Mouse (Mus musculus): ENCODE data around the gene Slc44a3. TPM values are rescaled to one million over a fixed set of nuclear protein-coding genes. Genes with fewer than 3 reads are reported as not detected.
"Not testable (repeated sequence)": the region's sequence is repeated elsewhere in the genome, so short reads cannot be mapped to it uniquely, and the experiment has no call there.

The Slc44a3 gene
- polyA plus RNA-seq, 1 experiment from 2014 or later: 35.4 TPM

DNA sequence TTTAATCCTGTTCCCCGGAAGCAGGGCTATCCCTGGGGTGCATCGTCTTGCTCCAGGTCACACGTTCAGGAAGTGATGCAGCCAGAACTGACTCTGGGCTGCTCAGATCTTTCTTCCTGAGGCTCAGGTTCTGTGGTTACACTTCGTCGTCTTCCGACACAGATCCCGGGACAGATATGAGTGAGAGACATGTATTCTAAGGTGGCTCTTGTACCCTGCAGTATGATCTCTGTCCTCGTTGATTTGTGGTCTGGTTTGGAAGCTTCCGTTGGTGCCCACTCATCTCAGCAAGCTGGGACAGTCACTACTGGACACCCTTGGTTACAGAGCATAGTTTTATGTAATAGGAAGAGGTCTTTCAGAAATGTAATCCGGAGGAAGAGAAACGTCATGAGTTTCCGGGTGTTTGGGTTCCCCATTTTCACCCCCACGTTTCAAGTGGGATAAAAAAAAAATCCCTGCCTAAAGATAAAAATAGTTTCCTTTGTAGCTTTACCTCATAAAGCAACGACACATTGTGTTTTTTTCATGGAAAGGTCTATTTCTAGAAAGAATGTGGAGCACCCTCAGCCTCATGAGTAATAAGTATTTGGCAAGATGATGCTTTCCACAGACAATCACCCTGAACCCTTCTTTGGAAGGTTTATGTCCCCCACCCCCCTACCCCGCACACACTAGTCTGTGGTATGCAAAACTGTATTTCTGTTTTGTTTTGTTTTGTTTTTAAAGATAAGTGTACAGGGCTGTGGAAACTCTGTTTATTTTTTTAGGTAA is 15.8 kb upstream of the Slc44a3 start:
- H3K4me2 ChIP-seq: 0 out of 2 replicates have a peak overlapping the region, but pooled peaks have one; percentile 16
- no peak overlapping the region for H3K27ac ChIP-seq
- no peak for ATAC-seq (ENCODE audit: insufficient read depth, low FRiP score, low read depth)
- no peaks in the 10 kb centered on the region for H3K27me3 ChIP-seq (replicated peaks)
- H3K9ac ChIP-seq: no peak overlapping the region
- H3K4me1 ChIP-seq: peaks cover 5% of the 10 kb centered on the region; the same call in 1 of the 2 replicates
- no peaks in the 10 kb centered on the region for H3K9me3 ChIP-seq
- WGBS: 59% methylated on average over 15 of the region's 15 CpGs
- H3K36me3 ChIP-seq: no peaks in the 10 kb centered on the region
- H3K4me3 ChIP-seq (replicated peaks): no peak overlapping the region

DNA sequence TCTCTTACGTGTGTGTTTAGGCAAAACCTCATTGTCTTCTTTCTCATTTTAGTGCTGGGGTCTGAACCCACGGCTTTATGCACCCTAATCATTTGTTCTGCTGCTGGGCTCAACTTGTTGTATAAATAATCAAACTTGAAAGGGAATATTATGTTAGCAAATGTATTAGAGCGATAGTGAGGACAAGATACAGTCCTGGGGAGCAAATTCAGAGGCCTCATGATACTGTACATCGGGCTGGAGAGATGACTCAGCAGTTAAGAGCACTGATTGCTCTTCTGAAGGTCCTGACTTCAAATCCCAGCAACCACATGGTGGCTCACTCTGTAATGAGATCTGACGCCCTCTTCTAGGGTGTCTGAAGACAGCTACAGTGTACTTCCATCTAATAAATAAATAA is 8.4 kb upstream of the Slc44a3 start:
- H3K4me3 ChIP-seq (replicated peaks): no peak overlapping the region
- H3K4me1 ChIP-seq: peaks cover 3% of the 10 kb centered on the region; the same call in 1 of the 2 replicates
- H3K4me2 ChIP-seq: peak overlapping the region; percentile 30; the same call in 1 of the 2 replicates
- no peaks in the 10 kb centered on the region for H3K27me3 ChIP-seq (replicated peaks)
- H3K27ac ChIP-seq: no peak overlapping the region
- H3K9ac ChIP-seq: no peak overlapping the region
- H3K36me3 ChIP-seq: no peaks in the 10 kb centered on the region
- 58% methylated on average over 5 of the region's 5 CpGs for WGBS
- no peaks in the 10 kb centered on the region for H3K9me3 ChIP-seq
- ATAC-seq (ENCODE audit: insufficient read depth, low FRiP score, low read depth): no peak

DNA sequence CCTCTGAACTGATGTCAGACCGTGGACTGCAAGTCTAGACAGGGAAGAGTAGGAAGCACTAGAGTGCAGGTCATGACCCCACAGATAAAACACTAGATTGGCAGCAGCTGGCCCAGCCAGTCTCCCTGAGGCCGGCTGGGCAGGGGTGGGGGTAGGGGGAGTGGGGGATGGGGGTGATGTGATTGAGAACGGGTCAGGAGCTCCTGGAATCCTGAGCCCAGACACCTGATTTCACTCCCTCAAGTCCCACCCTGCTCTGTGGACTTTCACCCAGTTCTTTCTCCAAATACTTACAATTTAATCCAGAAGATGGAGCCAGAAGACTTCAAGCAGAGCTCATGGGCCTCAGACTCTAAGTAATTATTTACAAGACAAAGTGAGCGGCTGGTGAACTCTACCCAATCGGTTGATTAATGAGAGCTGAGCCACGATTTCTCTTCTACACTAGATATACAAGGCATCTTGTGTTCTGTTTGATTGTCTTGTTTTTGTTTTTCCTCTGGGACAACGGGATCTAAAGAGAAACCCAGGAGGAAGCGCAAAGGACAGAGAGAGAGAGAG is 7.7 kb upstream of the Slc44a3 start:
- Histone ChIP-seq H3K9ac (no peak overlapping the region), H3K27me3 (replicated peaks) (no peaks in the 10 kb centered on the region), H3K36me3 (no peaks in the 10 kb centered on the region), H3K9me3 (no peaks in the 10 kb centered on the region), H3K27ac (no peak overlapping the region), H3K4me1 (peaks cover 3% of the 10 kb centered on the region; the same call in 1 of the 2 replicates), H3K4me2 (peak overlapping the region; percentile 30), H3K4me3 (replicated peaks) (no peak overlapping the region)
- 8% methylated on average over 8 of the region's 8 CpGs for WGBS
- ATAC-seq (ENCODE audit: insufficient read depth, low FRiP score, low read depth): peak; percentile 59

GRCm38 (mm10) chr3:121538847-121539246 is 6.6 kb upstream of the Slc44a3 start:
- not testable (repeated sequence) for H3K4me3 ChIP-seq (replicated peaks); H3K27me3 ChIP-seq (replicated peaks); H3K4me2 ChIP-seq; H3K4me1 ChIP-seq; H3K9me3 ChIP-seq; H3K27ac ChIP-seq; H3K36me3 ChIP-seq; ATAC-seq (ENCODE audit: insufficient read depth, low FRiP score, low read depth); H3K9ac ChIP-seq
- 81% methylated on average over 3 of the region's 3 CpGs for whole genome bisulfite sequencing

- H3K36me3 ChIP-seq: no peaks in the 10 kb centered on the region
- H3K4me1 ChIP-seq: peaks cover 3% of the 10 kb centered on the region; the same call in 1 of the 2 replicates
- no peaks in the 10 kb centered on the region for H3K9me3 ChIP-seq
- no peak for ATAC-seq (ENCODE audit: insufficient read depth, low FRiP score, low read depth)
- no peak overlapping the region for H3K9ac ChIP-seq
- WGBS: 86% methylated on average over 3 of the region's 3 CpGs
- H3K27ac ChIP-seq: no peak overlapping the region
- no peak overlapping the region for H3K4me3 ChIP-seq (replicated peaks)
- H3K27me3 ChIP-seq (replicated peaks): no peaks in the 10 kb centered on the region
- no peak overlapping the region for H3K4me2 ChIP-seq
These were observed 5.8 kb upstream of the Slc44a3 start for GRCm38 (mm10) chr3:121537996-121538395.

- ATAC-seq (ENCODE audit: insufficient read depth, low FRiP score, low read depth): no peak
- Histone ChIP-seq H3K27ac (no peak overlapping the region), H3K4me3 (replicated peaks) (no peak overlapping the region), H3K4me1 (peaks cover 10% of the 10 kb centered on the region), H3K9ac (no peak overlapping the region), H3K36me3 (no peaks in the 10 kb centered on the region), H3K27me3 (replicated peaks) (no peaks in the 10 kb centered on the region), H3K4me2 (no peak overlapping the region), H3K9me3 (no peaks in the 10 kb centered on the region)
- WGBS: 77% methylated on average over 9 of the region's 9 CpGs
These were observed 4.6 kb upstream of the Slc44a3 start for GRCm38 (mm10) chr3:121536803-121537202.

- Histone ChIP-seq H3K9me3 (no peaks in the 10 kb centered on the region), H3K4me2 (no peak overlapping the region), H3K27me3 (replicated peaks) (no peaks in the 10 kb centered on the region), H3K36me3 (no peaks in the 10 kb centered on the region), H3K4me3 (replicated peaks) (no peak overlapping the region), H3K27ac (no peak overlapping the region), H3K4me1 (peaks cover 11% of the 10 kb centered on the region), H3K9ac (no peak overlapping the region)
- WGBS: 88% methylated on average over 3 of the region's 3 CpGs
- no peak for ATAC-seq (ENCODE audit: insufficient read depth, low FRiP score, low read depth)
These were observed 3.8 kb upstream of the Slc44a3 start for GRCm38 (mm10) chr3:121535813-121536504.

DNA sequence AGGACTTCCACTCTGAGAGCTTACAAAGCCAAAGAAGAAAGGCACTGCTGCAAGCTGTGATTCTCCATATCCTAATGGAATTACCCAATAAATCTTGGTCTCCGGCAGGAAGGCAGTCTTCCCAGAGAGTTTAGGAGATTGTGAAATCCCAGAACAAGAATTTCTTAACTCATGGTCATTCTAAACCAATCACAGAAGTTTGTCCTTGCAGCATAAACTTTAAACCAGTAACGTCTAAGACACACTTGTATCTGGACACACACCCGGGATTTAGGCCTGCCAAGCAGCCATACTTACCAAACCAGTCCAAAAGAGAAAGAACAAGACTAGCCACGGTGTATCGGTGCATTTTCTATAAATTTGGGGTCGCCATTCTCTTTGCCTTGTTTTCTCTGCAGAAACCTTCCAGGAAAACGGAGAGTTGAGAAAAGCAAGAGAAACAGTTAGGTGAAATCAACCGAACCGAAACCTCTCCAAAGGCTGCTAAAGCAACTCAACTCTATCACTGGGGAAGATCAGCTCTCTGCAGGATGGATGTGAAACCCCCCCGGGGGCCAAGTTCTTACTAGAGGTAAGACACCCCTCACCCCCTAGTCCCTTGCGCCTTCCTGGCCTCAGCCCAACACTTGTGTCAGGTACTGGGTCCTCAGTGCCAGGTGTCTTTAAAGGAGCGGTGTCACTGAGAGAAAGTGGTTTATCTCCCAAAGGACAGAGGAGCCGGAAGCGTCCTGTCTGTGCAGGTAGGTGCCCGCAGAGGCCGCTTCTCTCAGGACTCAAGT is 645 bp downstream of the Slc44a3 start:
- WGBS: 36% methylated on average over 16 of the region's 16 CpGs
- H3K4me3 ChIP-seq (replicated peaks): peak overlapping the region; percentile 44
- no peak overlapping the region for H3K9ac ChIP-seq
- no peaks in the 10 kb centered on the region for H3K9me3 ChIP-seq
- peak overlapping the region; percentile 85 for H3K27ac ChIP-seq
- no peaks in the 10 kb centered on the region for H3K27me3 ChIP-seq (replicated peaks)
- H3K36me3 ChIP-seq: no peaks in the 10 kb centered on the region
- H3K4me1 ChIP-seq: peaks cover 19% of the 10 kb centered on the region
- ATAC-seq (ENCODE audit: insufficient read depth, low FRiP score, low read depth): peak; percentile 3; the same call in 1 of the 2 replicates
- H3K4me2 ChIP-seq: peak overlapping the region; percentile 52

DNA sequence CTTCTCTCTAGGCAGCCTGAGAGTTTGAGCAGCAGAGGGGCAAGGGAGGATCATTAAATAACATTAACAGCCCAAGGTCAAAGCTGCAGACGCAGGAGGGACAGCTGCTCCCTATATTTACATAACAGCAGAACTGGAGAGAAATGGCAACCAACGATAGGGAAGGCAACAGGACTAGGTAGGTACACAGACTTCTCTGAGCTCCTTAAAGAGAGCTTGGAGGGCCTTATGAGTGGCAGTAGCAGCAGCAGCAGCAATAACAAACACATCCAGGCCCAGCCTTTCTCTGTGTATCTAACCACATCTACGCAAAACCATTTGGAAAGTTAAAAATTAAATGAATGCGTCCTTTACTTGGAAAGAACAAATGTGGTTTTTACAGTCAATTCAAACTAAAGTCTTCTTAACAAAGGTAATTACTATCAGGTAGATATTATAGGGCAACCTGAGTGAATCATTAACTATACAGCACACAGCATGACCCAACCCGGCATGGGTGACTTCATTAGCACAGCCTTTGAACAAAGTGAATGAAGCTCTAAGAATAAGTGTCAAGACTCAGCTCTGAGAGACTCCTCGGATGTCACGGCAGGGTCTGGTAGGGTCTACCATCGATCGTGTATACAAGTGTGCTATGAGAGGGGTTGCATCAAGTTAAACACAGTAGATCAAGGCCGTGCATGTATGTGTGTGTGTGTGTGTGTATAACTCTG is 1.5 kb downstream of the Slc44a3 start:
- Histone ChIP-seq H3K4me1 (peaks cover 26% of the 10 kb centered on the region), H3K27ac (peak overlapping the region; percentile 85), H3K9ac (no peak overlapping the region), H3K36me3 (no peaks in the 10 kb centered on the region), H3K27me3 (replicated peaks) (no peaks in the 10 kb centered on the region), H3K4me2 (peak overlapping the region; percentile 52), H3K4me3 (replicated peaks) (peak overlapping the region; percentile 44; the same call in 1 of the 2 replicates), H3K9me3 (no peaks in the 10 kb centered on the region)
- WGBS: 38% methylated on average over 10 of the region's 10 CpGs
- peak; percentile 74 for ATAC-seq (ENCODE audit: insufficient read depth, low FRiP score, low read depth)

GRCm38 (mm10) chr3:121526096-121527093 is 5.8 kb downstream of the Slc44a3 start:
- no peaks in the 10 kb centered on the region for H3K27me3 ChIP-seq (replicated peaks)
- H3K4me2 ChIP-seq: peak overlapping the region; percentile 17; the same call in 1 of the 2 replicates
- 42% methylated on average over 17 of the region's 17 CpGs for WGBS
- H3K9ac ChIP-seq: no peak overlapping the region
- no peak overlapping the region for H3K4me3 ChIP-seq (replicated peaks)
- H3K9me3 ChIP-seq: no peaks in the 10 kb centered on the region
- ATAC-seq (ENCODE audit: insufficient read depth, low FRiP score, low read depth): peak; percentile 14; the same call in 1 of the 2 replicates
- peak overlapping the region; percentile 85 for H3K27ac ChIP-seq
- H3K4me1 ChIP-seq: peaks cover 19% of the 10 kb centered on the region
- H3K36me3 ChIP-seq: no peaks in the 10 kb centered on the region
